Mouse (Mus musculus) neural tube, embryonic 14.5 days (tissue): Measurements from ENCODE around the gene Rev1. TPM values are rescaled to one million over a fixed set of nuclear protein-coding genes. Genes with fewer than 3 reads are reported as not detected.

Source experiments
- ATAC-seq: fragments of 200-750 bp; cut with Nextera tagmentation; 2 replicates; pipeline ENCODE4 v1.8.0; 2017; ENCODE audit warnings: low read depth, mild to moderate bottlenecking, moderate TSS enrichment, moderate library complexity
- H3K27ac ChIP-seq: fragments of 300-500 bp; sonication (generic); 2 replicates; pipeline ENCODE4 v1.5.1; 2014; ENCODE audit warnings: low read depth, mild to moderate bottlenecking, control low read depth, low read length, moderate library complexity, mixed read lengths
- H3K27me3 ChIP-seq: fragments of 300-500 bp; sonication (generic); 2 replicates; pipeline ENCODE4 v1.6.1; 2014; ENCODE audit warnings: low read length; ENCODE audit not compliant: control insufficient read depth, insufficient read depth
- H3K36me3 ChIP-seq: fragments of 300-500 bp; sonication (generic); 2 replicates; pipeline ENCODE4 v1.6.1; 2014; ENCODE audit warnings: low read length, mixed read lengths; ENCODE audit not compliant: control insufficient read depth, insufficient read depth
- H3K4me1 ChIP-seq: fragments of 300-500 bp; sonication (generic); 2 replicates; pipeline ENCODE4 v1.6.1; 2014; ENCODE audit warnings: low read length; ENCODE audit not compliant: control insufficient read depth, insufficient read depth
- H3K4me2 ChIP-seq: fragments of 300-500 bp; sonication (generic); 2 replicates; pipeline ENCODE4 v1.6.1; 2014; ENCODE audit warnings: mild to moderate bottlenecking, low read depth, low read length, control low read depth
- H3K4me3 ChIP-seq: fragments of 300-500 bp; sonication (generic); 2 replicates; pipeline ENCODE4 v1.5.1; 2014; ENCODE audit warnings: low read depth, low read length, control low read depth, mixed read lengths
- H3K9ac ChIP-seq: fragments of 300-500 bp; sonication (generic); replicated peaks from 2 replicates; pipeline ENCODE4 v1.6.1; 2014; ENCODE audit warnings: low read depth, mild to moderate bottlenecking, control low read depth, low read length, mixed read lengths
- H3K9me3 ChIP-seq: fragments of 300-500 bp; sonication (generic); 2 replicates; pipeline ENCODE4 v1.6.1; 2016; ENCODE audit warnings: low read length; ENCODE audit not compliant: control insufficient read depth
- WGBS: fragments of 180-500 bp; shearing (Covaris S2); extraction: QIAGEN DNeasy Blood & Tissue Kit; methylation state at CpG from one replicate; pipeline ENCODE4 v1.1.7; 2014; 5-methylcytosine and 5-hydroxymethylcytosine counted together
- polyA plus RNA-seq: library from polyadenylated mRNA; unstranded; fragments of >200 nt; fragmentation: Nextera tagmentation; extraction: Ambion mirVana; gene quantifications from 2 replicates; pipeline ENCODE4 v1.2.1, GENCODE M21; 2014

The Rev1 gene
- polyA plus RNA-seq, 1 experiment from 2014 or later: 42.9 TPM

DNA sequence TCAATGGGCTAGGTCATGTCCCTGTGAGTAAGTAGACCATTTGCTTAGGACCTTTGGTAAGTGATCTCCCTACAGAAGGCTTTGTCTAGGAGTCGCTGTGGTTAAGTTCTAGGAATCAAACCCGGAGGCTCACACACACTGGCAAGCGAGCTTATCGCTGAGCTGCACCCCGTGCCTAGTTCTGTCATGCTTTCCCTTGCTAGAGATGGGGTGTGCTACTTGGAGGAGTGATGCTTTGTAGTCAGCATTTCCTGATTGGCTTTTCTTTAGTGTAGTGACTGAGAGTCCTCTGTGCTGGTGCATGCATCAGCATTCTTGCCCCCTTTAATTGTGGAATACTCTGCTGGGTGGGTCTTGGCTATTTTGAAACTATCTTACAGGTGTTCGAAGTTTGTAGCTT is 118.0 kb downstream of the Rev1 start:
- no peak overlapping the region for H3K27ac ChIP-seq
- no peaks in the 10 kb centered on the region for H3K36me3 ChIP-seq
- WGBS: 89% methylated on average over 6 of the region's 6 CpGs
- H3K9ac ChIP-seq: no peak overlapping the region
- no peak overlapping the region for H3K4me2 ChIP-seq
- no peaks in the 10 kb centered on the region for H3K4me1 ChIP-seq
- ATAC-seq: no peak
- H3K9me3 ChIP-seq: no peaks in the 10 kb centered on the region
- H3K4me3 ChIP-seq: no peak overlapping the region
- H3K27me3 ChIP-seq: no peaks in the 10 kb centered on the region

- no peaks in the 10 kb centered on the region for H3K27me3 ChIP-seq
- H3K9me3 ChIP-seq: no peaks in the 10 kb centered on the region
- H3K4me2 ChIP-seq: no peak overlapping the region
- no peak for ATAC-seq
- no peak overlapping the region for H3K9ac ChIP-seq
- H3K4me3 ChIP-seq: no peak overlapping the region
- H3K4me1 ChIP-seq: no peaks in the 10 kb centered on the region
- H3K36me3 ChIP-seq: no peaks in the 10 kb centered on the region
- H3K27ac ChIP-seq: no peak overlapping the region
- WGBS: 79% methylated on average over 3 of the region's 3 CpGs
These were observed 122.9 kb downstream of the Rev1 start for GRCm38 (mm10) chr1:38006741-38007140.

- 87% methylated on average over 3 of the region's 3 CpGs for WGBS
- no peak overlapping the region for H3K4me3 ChIP-seq
- H3K4me1 ChIP-seq: peaks cover 11% of the 10 kb centered on the region
- no peak for ATAC-seq
- H3K9me3 ChIP-seq: no peaks in the 10 kb centered on the region
- H3K36me3 ChIP-seq: no peaks in the 10 kb centered on the region
- H3K4me2 ChIP-seq: no peak overlapping the region
- no peak overlapping the region for H3K27ac ChIP-seq
- no peak overlapping the region for H3K9ac ChIP-seq
- no peaks in the 10 kb centered on the region for H3K27me3 ChIP-seq
These were observed 126.6 kb downstream of the Rev1 start for GRCm38 (mm10) chr1:38003046-38003445.

Other genes starting within 250 kb of the Rev1 start
- gene Mitd1, start 239.4 kb downstream of the Rev1 start, polyA plus RNA-seq: 12.3 and 17.3 TPM in 2 replicates
- 286 and 291 TPM in 2 replicates for gene Mrpl30, start 239.3 kb downstream of the Rev1 start, polyA plus RNA-seq
- not detected in 2 replicates for gene Lyg2, start 213.3 kb downstream of the Rev1 start, polyA plus RNA-seq
- not detected in 2 replicates for gene Lyg1, start 172.0 kb downstream of the Rev1 start, polyA plus RNA-seq
- gene Txndc9, start 131.9 kb downstream of the Rev1 start, polyA plus RNA-seq: 147 and 162 TPM in 2 replicates
- gene Eif5b, start 131.8 kb downstream of the Rev1 start, polyA plus RNA-seq: 22.8 and 22.9 TPM in 2 replicates